Mouse (Mus musculus) right cerebral cortex, adult 18-20 months (tissue): ENCODE data around the gene Trp63.

ENCODE experiments used
- DNase-seq: peaks from one replicate; pipeline ENCODE4 v3.0.0; 2022; ENCODE audit warnings: mixed read lengths

The Trp63 gene

GRCm38 (mm10) chr16:25877416-25877965 is 193.9 kb downstream of the Trp63 start:
- no peak for DNase-seq

- DNase-seq, result no peak
Measured at GRCm38 (mm10) chr16:25878116-25878515, 194.6 kb downstream of the Trp63 start.

GRCm38 (mm10) chr16:25899071-25899470 is 215.5 kb downstream of the Trp63 start:
- DNase-seq, result no peak

- DNase-seq, result no peak
Measured at GRCm38 (mm10) chr16:25899657-25900056, 216.1 kb downstream of the Trp63 start.

- DNase-seq, result no peak
Measured at GRCm38 (mm10) chr16:25900389-25900908, 216.9 kb downstream of the Trp63 start.

GRCm38 (mm10) chr16:25912185-25912584 is 228.6 kb downstream of the Trp63 start:
- DNase-seq, result no peak

GRCm38 (mm10) chr16:25934181-25934580 is 250.6 kb downstream of the Trp63 start:
- DNase-seq, result no peak
